Mouse (Mus musculus) liver, embryonic 16.5 days (tissue): ENCODE results near the gene Serinc3. TPM values are rescaled to one million over a fixed set of nuclear protein-coding genes. Genes with fewer than 3 reads are reported as not detected.
A peak's percentile ranks its signal among the peaks of the same experiment; 100 is the strongest.

Experiments used
- ATAC-seq: fragments of 200-750 bp; cut with Nextera tagmentation; 2 replicates; pipeline ENCODE4 v1.8.0; 2017; ENCODE audit warnings: low read depth, mild to moderate bottlenecking, moderate number of reproducible peaks, moderate library complexity
- H3K27ac ChIP-seq: fragments of 300-500 bp; sonication (generic); 2 replicates; pipeline ENCODE4 v1.5.1; 2014; ENCODE audit warnings: mild to moderate bottlenecking, low read length
- H3K27me3 ChIP-seq: fragments of 300-500 bp; sonication (generic); 2 replicates; pipeline ENCODE4 v1.6.1; 2014; ENCODE audit warnings: low read depth, low read length, mixed read lengths; ENCODE audit not compliant: control insufficient read depth, insufficient read depth
- H3K36me3 ChIP-seq: fragments of 300-500 bp; sonication (generic); 2 replicates; pipeline ENCODE4 v1.6.1; 2014; ENCODE audit warnings: mild to moderate bottlenecking; ENCODE audit not compliant: control insufficient read depth, insufficient read depth
- H3K4me1 ChIP-seq: fragments of 300-500 bp; sonication (generic); 2 replicates; pipeline ENCODE4 v1.6.1; 2014; ENCODE audit warnings: low read depth, low read length, mixed read lengths; ENCODE audit not compliant: control insufficient read depth
- H3K4me2 ChIP-seq: fragments of 300-500 bp; sonication (generic); 2 replicates; pipeline ENCODE4 v1.6.1; 2014; ENCODE audit warnings: low read depth, low read length, mixed read lengths
- H3K4me3 ChIP-seq: fragments of 300-500 bp; sonication (generic); 2 replicates; pipeline ENCODE4 v1.5.1; 2014; ENCODE audit warnings: low read depth, mild to moderate bottlenecking, low read length
- H3K9ac ChIP-seq: fragments of 300-500 bp; sonication (generic); 2 replicates; pipeline ENCODE4 v1.6.1; 2014; ENCODE audit warnings: low read depth, low read length
- H3K9me3 ChIP-seq: fragments of 300-500 bp; sonication (generic); replicated peaks from 2 replicates; pipeline ENCODE4 v1.6.1; 2016; ENCODE audit warnings: low read length; ENCODE audit not compliant: control insufficient read depth
- WGBS: fragments of 180-500 bp; shearing (Covaris S2); extraction: QIAGEN DNeasy Blood & Tissue Kit; methylation state at CpG from one replicate; pipeline ENCODE4 v1.1.7; 2014; ENCODE audit not compliant: insufficient replicate concordance; 5-methylcytosine and 5-hydroxymethylcytosine counted together
- polyA plus RNA-seq: library from polyadenylated mRNA; unstranded; fragments of >200 nt; fragmentation: Nextera tagmentation; extraction: Ambion mirVana; gene quantifications from 2 replicates; pipeline ENCODE4 v1.2.1, GENCODE M21; 2015

Serinc3 gene
- polyA plus RNA-seq, 1 experiment from 2014 or later: 138 TPM

DNA sequence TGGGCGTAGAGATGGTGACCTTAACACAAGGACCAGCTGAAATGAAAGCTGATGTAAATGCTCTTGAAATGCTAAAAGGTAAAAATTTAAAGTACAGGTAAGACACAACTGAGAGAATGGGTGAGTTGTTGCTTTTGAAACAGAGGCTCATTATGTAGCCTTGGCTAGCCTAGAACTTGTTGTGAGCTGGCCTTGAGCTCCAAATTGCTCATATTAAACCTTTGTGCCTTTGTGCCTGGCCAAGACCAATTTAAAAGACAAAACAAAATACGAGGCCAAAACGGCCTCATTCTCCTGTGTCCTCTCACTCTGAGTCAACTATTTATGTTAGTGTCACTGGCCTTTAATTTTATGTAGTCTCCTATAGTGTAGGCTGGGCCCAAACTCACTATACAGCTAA lies 42.0 kb upstream of the Serinc3 start:
- WGBS: 65% methylated on average over 3 of the region's 3 CpGs
- Histone ChIP-seq H3K27ac (no peak overlapping the region), H3K9me3 (no peaks in the 10 kb centered on the region), H3K4me1 (peaks cover 54% of the 10 kb centered on the region), H3K27me3 (no peaks in the 10 kb centered on the region), H3K9ac (no peak overlapping the region), H3K36me3 (no peaks in the 10 kb centered on the region), H3K4me3 (no peak overlapping the region), H3K4me2 (no peak overlapping the region)
- ATAC-seq: no peak

DNA sequence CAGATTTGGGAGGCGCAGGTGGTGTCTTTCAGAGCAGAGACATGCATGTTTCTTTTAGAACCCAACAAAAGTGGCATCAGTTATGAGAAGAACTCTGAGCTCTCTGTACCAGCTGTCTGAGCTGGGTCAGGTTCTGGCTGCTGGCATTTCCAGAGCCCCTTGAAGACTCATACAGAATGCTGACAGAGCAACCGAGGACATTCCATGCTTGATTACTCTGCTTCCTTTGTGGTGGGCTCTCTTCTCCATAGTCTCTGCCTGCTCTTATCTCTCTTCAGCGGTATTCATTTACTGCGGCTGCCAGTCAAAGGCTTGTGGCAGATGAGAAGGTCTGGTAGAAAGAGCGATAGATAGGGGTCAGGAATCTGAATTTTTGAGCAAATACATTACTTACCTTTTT lies 41.3 kb upstream of the Serinc3 start:
- Histone ChIP-seq H3K4me1 (peaks cover 51% of the 10 kb centered on the region), H3K27me3 (no peaks in the 10 kb centered on the region), H3K36me3 (no peaks in the 10 kb centered on the region), H3K4me3 (no peak overlapping the region), H3K9me3 (no peaks in the 10 kb centered on the region), H3K4me2 (no peak overlapping the region), H3K27ac (peak overlapping the region; percentile 54), H3K9ac (peak overlapping the region; percentile 8; the same call in 1 of the 2 replicates)
- peak; percentile 49; the same call in 1 of the 2 replicates for ATAC-seq
- 22% methylated on average over 5 of the region's 5 CpGs for WGBS

DNA sequence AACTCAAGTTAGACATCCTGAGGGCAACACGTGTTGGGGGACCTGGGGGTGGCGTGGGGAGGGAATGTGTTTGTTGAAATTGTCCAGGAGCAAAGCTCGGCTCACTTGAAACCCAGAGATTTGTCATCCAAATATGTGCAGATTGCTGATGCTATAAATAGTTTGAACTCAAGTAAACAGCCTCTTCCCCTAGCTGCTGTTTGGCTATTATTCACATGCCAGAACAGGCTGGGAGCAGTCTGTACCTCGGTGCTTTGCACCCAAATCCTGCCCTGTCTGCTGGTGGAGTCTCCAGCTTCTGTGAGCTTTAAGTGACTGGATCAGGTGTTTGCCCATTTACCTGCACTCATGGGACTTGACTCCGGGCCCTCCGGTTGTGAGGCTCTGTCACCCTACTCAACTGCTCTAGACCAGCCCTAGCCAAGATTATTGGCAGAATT lies 40.9 kb upstream of the Serinc3 start:
- Histone ChIP-seq H3K4me2 (no peak overlapping the region), H3K9ac (peak overlapping the region; percentile 8; the same call in 1 of the 2 replicates), H3K27me3 (no peaks in the 10 kb centered on the region), H3K36me3 (no peaks in the 10 kb centered on the region), H3K9me3 (no peaks in the 10 kb centered on the region), H3K4me1 (peaks cover 49% of the 10 kb centered on the region), H3K27ac (peak overlapping the region; percentile 54), H3K4me3 (no peak overlapping the region)
- WGBS: 43% methylated on average over 6 of the region's 6 CpGs
- ATAC-seq: peak; percentile 52

DNA sequence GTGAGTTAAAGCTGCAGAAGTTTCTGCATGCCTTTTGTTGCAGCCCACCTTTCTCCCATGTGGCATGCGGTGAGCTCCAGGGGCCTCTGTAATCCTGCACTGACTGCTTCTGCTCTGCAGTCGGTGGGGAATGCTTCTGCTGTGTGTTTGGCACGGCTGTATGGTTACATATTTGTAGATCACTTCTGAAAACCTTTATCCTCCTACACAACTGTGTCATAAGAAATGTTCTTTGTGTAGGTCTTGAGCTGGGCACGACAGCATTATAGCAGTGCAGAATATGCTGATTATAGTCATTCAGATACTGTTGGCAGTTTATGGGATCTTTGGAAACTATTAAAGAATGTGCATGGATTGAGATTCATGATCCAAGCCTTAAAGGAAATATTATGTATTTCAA lies 40.4 kb upstream of the Serinc3 start:
- peaks cover 44% of the 10 kb centered on the region for H3K4me1 ChIP-seq

DNA sequence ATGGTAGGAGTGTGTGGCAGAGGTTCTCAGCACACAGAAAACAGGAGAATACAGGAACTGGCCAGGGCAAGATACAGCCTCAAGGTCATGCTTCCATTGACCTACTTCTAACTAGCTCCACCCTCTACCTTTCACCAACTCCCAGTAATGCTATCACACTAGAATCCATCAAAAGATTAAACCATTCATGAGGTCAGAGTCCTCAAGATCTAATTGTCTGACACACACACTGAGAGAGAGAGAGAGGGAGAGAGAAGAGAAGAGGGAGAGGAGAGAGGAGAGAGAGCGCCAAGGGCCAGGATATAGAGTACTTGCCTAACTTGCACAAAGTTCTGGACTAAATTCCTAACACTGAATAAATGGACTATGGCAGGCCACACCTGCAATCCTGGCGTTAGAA lies 37.4 kb upstream of the Serinc3 start:
- no peak overlapping the region for H3K9ac ChIP-seq
- ATAC-seq: no peak
- H3K9me3 ChIP-seq: no peaks in the 10 kb centered on the region
- no peak overlapping the region for H3K27ac ChIP-seq
- H3K27me3 ChIP-seq: no peaks in the 10 kb centered on the region
- WGBS: 76% methylated on average over 2 of the region's 2 CpGs
- H3K4me1 ChIP-seq: peaks cover 23% of the 10 kb centered on the region
- H3K36me3 ChIP-seq: no peaks in the 10 kb centered on the region
- no peak overlapping the region for H3K4me2 ChIP-seq
- no peak overlapping the region for H3K4me3 ChIP-seq

More for the DNA sequence above, 40.4 kb upstream of the Serinc3 start:
- Histone ChIP-seq H3K9me3 (no peaks in the 10 kb centered on the region), H3K27me3 (no peaks in the 10 kb centered on the region), H3K4me2 (no peak overlapping the region), H3K9ac (no peak overlapping the region), H3K4me3 (no peak overlapping the region), H3K36me3 (no peaks in the 10 kb centered on the region), H3K27ac (no peak overlapping the region)
- 59% methylated on average over 4 of the region's 4 CpGs for WGBS
- no peak for ATAC-seq

DNA sequence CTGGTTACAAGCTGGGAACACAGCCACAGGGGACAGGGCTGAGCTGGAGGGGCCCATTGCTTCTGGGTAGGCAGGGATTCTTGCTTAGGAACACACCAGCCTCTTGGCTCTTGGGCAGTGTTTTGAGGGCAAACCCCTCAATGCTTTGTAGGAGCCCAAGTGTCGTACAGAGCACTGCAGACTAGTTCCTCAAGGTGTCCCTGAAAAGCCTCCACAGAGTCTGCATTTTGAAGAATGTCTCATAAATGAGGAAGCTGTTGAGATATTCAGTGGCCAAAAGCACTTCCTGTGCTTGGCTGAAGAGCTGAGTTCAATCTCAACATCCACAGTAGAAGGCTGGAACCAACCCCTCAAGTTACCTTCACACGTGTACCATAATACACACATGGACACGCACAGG lies 31.8 kb upstream of the Serinc3 start:
- Histone ChIP-seq H3K27ac (0 out of 2 replicates have a peak overlapping the region, but pooled peaks have one; percentile 56), H3K4me3 (no peak overlapping the region), H3K4me2 (no peak overlapping the region), H3K36me3 (no peaks in the 10 kb centered on the region), H3K4me1 (peaks cover 19% of the 10 kb centered on the region), H3K9ac (no peak overlapping the region), H3K9me3 (no peaks in the 10 kb centered on the region), H3K27me3 (no peaks in the 10 kb centered on the region)
- ATAC-seq: peak; percentile 32; the same call in 1 of the 2 replicates
- 67% methylated on average over 3 of the region's 3 CpGs for WGBS

DNA sequence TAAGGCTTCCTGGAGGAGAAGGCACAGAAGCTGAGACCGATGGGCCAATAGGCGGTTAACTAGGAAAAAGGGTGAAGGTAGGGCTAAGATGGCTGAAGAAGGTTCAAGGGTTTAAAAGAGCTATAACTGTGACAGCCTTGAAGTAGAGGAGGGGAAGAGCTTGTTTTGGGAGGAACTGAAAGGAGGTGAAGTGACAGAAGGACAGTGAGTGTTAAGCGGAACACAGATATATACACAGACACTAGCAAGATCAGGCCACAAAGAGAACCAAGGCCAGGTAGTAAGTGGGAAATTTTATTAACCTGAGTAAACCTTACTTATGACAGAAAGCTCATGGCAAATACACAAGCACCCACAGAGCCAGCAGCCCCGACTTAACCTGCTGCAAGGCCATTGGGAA lies 31.4 kb upstream of the Serinc3 start:
- 78% methylated on average over 4 of the region's 4 CpGs for WGBS
- ATAC-seq: no peak

DNA sequence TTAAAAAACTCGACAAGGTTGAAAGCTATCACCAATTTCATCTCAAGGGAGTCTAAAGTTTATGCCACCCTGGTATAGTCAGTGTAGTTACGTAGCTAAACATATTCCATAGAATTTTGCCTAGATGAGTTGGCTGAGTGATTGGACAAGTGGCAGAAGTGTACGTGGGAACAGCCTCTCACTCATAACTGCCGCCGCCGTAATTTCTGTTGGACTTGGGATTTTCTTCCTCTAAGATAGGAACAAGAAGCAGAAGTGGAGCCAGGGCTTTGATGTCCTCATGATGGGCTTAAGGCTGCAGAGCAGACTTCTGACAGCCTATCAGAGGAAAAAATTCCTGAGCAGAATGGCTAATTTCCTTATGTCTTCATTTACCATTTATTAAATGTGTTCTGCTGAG lies 30.7 kb upstream of the Serinc3 start:
- ATAC-seq: no peak
- no peak overlapping the region for H3K27ac ChIP-seq
- 68% methylated on average over 6 of the region's 6 CpGs for WGBS
- no peaks in the 10 kb centered on the region for H3K36me3 ChIP-seq
- peaks cover 20% of the 10 kb centered on the region for H3K4me1 ChIP-seq
- no peaks in the 10 kb centered on the region for H3K27me3 ChIP-seq
- H3K9ac ChIP-seq: no peak overlapping the region
- H3K4me2 ChIP-seq: no peak overlapping the region
- H3K9me3 ChIP-seq: no peaks in the 10 kb centered on the region
- H3K4me3 ChIP-seq: no peak overlapping the region

More for the DNA sequence above, 31.4 kb upstream of the Serinc3 start:
- no peaks in the 10 kb centered on the region for H3K27me3 ChIP-seq
- no peak overlapping the region for H3K4me2 ChIP-seq
- H3K4me1 ChIP-seq: peaks cover 20% of the 10 kb centered on the region
- H3K27ac ChIP-seq: 0 out of 2 replicates have a peak overlapping the region, but pooled peaks have one; percentile 56
- H3K9me3 ChIP-seq: no peaks in the 10 kb centered on the region
- H3K4me3 ChIP-seq: no peak overlapping the region
- no peak overlapping the region for H3K9ac ChIP-seq
- no peaks in the 10 kb centered on the region for H3K36me3 ChIP-seq

DNA sequence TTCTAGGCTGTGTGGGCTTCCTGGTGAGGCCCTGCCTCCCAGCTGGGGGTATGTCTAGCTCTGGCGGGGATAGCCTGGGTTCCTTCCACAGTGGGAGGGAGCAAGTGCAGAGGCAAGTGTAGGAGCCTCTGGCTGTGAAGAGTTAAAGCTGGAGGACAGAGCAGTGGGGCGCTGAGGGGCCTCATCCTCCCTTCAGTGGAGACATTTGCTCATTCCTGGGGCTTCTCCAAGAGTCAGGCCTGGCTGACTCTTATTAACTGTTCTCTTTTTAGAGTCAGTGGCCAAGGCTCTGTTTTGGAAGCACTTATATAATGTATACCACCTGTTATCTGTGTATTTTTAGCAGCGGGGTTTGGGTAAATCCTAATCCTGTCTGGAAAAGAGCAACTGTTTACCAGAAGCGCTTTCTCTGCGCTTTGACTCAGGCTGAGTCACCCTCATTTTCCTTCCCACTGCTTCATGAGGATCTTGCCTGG lies 30.3 kb upstream of the Serinc3 start:
- Histone ChIP-seq H3K4me1 (peaks cover 20% of the 10 kb centered on the region), H3K36me3 (no peaks in the 10 kb centered on the region), H3K9ac (no peak overlapping the region), H3K9me3 (no peaks in the 10 kb centered on the region), H3K4me3 (no peak overlapping the region), H3K27me3 (no peaks in the 10 kb centered on the region), H3K4me2 (no peak overlapping the region), H3K27ac (no peak overlapping the region)
- WGBS: 65% methylated on average over 5 of the region's 5 CpGs
- ATAC-seq: 0 out of 2 replicates have a peak, but pooled peaks have one; percentile 13
